Mouse (Mus musculus) lung, embryonic 14.5 days (tissue): ENCODE measurements around the gene Gpatch2l. TPM values are rescaled to one million over a fixed set of nuclear protein-coding genes. Genes with fewer than 3 reads are reported as not detected.

Experiments used
- ATAC-seq: fragments of 200-750 bp; cut with Nextera tagmentation; 2 replicates; pipeline ENCODE4 v1.8.0; 2017; ENCODE audit warnings: mild to moderate bottlenecking, moderate TSS enrichment, moderate library complexity; ENCODE audit not compliant: insufficient read depth
- DNase-seq: peaks from one replicate; pipeline ENCODE4 v3.0.0-alpha.2; 2015
- H3K27ac ChIP-seq: fragments of 300-500 bp; sonication (generic); 2 replicates; pipeline ENCODE4 v1.5.1; 2014; ENCODE audit warnings: low read depth, mild to moderate bottlenecking, moderate library complexity
- H3K27me3 ChIP-seq: fragments of 300-500 bp; sonication (generic); 2 replicates; pipeline ENCODE4 v1.6.1; 2014; ENCODE audit warnings: low read length, control low read depth; ENCODE audit not compliant: insufficient read depth
- H3K36me3 ChIP-seq: fragments of 300-500 bp; sonication (generic); 2 replicates; pipeline ENCODE4 v1.6.1; 2014; ENCODE audit warnings: control low read depth; ENCODE audit not compliant: insufficient read depth
- H3K4me1 ChIP-seq: fragments of 300-500 bp; sonication (generic); 2 replicates; pipeline ENCODE4 v1.6.1; 2014; ENCODE audit warnings: antibody characterized with exemption, control low read depth; ENCODE audit not compliant: insufficient read depth
- H3K4me2 ChIP-seq: fragments of 300-500 bp; sonication (generic); 2 replicates; pipeline ENCODE4 v1.6.1; 2014; ENCODE audit warnings: mild to moderate bottlenecking
- H3K4me3 ChIP-seq: fragments of 300-500 bp; sonication (generic); 2 replicates; pipeline ENCODE4 v1.5.1; 2014; ENCODE audit warnings: low read depth, low read length
- H3K9ac ChIP-seq: fragments of 300-500 bp; sonication (generic); 2 replicates; pipeline ENCODE4 v1.6.1; 2014
- H3K9me3 ChIP-seq: fragments of 300-500 bp; sonication (generic); 2 replicates; pipeline ENCODE4 v1.6.1; 2016; ENCODE audit warnings: low read depth, low read length, control low read depth
- CTCF ChIP-seq: IDR thresholded peaks from 2 replicates; pipeline ENCODE4 v1.5.1; 2016; ENCODE audit warnings: antibody characterized with exemption, low read depth
- WGBS: fragments of 180-500 bp; shearing (Covaris S2); extraction: QIAGEN DNeasy Blood & Tissue Kit; methylation state at CpG from one replicate; pipeline ENCODE4 v1.1.7; 2014; 5-methylcytosine and 5-hydroxymethylcytosine counted together
- polyA plus RNA-seq: library from polyadenylated mRNA; unstranded; fragments of >200 nt; fragmentation: Nextera tagmentation; extraction: Ambion mirVana; gene quantifications from 2 replicates; pipeline ENCODE4 v1.2.1, GENCODE M21; 2014

The Gpatch2l gene
- polyA plus RNA-seq, 1 experiment from 2014 or later = 18.2 TPM

GRCm38 (mm10) chr12:86242563-86242962, 905 bp downstream of the Gpatch2l start:
- Histone ChIP-seq H3K4me1 (peaks cover 4% of the 10 kb centered on the region; the same call in 1 of the 2 replicates), H3K9me3 (no peaks in the 10 kb centered on the region), H3K27me3 (no peaks in the 10 kb centered on the region), H3K36me3 (peaks cover 16% of the 10 kb centered on the region), H3K4me3 (peak overlapping the region; percentile 70), H3K4me2 (peak overlapping the region; percentile 93), H3K9ac (peak overlapping the region; percentile 84), H3K27ac (0 out of 2 replicates have a peak overlapping the region, but pooled peaks have one; percentile 80)
- DNase-seq = peak; percentile 19
- 9% methylated on average over 7 of the region's 7 CpGs for WGBS
- TF ChIP-seq CTCF = no peak
- ATAC-seq = no peak

GRCm38 (mm10) chr12:86243936-86244335, 2.3 kb downstream of the Gpatch2l start:
- TF ChIP-seq CTCF = no peak
- Histone ChIP-seq H3K4me1 (peaks cover 4% of the 10 kb centered on the region; the same call in 1 of the 2 replicates), H3K27ac (no peak overlapping the region), H3K36me3 (peaks cover 16% of the 10 kb centered on the region), H3K9me3 (no peaks in the 10 kb centered on the region), H3K4me2 (no peak overlapping the region), H3K27me3 (no peaks in the 10 kb centered on the region), H3K9ac (no peak overlapping the region), H3K4me3 (no peak overlapping the region)
- DNase-seq = no peak
- no peak for ATAC-seq
- 92% methylated on average over 17 of the region's 17 CpGs for WGBS

- TF ChIP-seq CTCF = no peak
- DNase-seq (no peak), ATAC-seq (no peak)
- Histone ChIP-seq H3K4me1 (no peaks in the 10 kb centered on the region), H3K27ac (no peak overlapping the region), H3K4me2 (no peak overlapping the region), H3K9me3 (no peaks in the 10 kb centered on the region), H3K9ac (no peak overlapping the region), H3K27me3 (no peaks in the 10 kb centered on the region), H3K36me3 (peaks cover 20% of the 10 kb centered on the region), H3K4me3 (no peak overlapping the region)
- 58% methylated on average over 4 of the region's 4 CpGs for WGBS
Measured at GRCm38 (mm10) chr12:86250183-86250582, 8.5 kb downstream of the Gpatch2l start.

GRCm38 (mm10) chr12:86254910-86255309, 13.3 kb downstream of the Gpatch2l start:
- Histone ChIP-seq H3K9ac (no peak overlapping the region), H3K4me3 (no peak overlapping the region), H3K4me1 (no peaks in the 10 kb centered on the region), H3K36me3 (peaks cover 24% of the 10 kb centered on the region), H3K27ac (no peak overlapping the region), H3K27me3 (no peaks in the 10 kb centered on the region), H3K9me3 (no peaks in the 10 kb centered on the region), H3K4me2 (no peak overlapping the region)
- no peak for TF ChIP-seq CTCF
- no peak for DNase-seq
- 78% methylated on average over 7 of the region's 7 CpGs for WGBS
- ATAC-seq = no peak

GRCm38 (mm10) chr12:86271626-86272025, 30.0 kb downstream of the Gpatch2l start:
- DNase-seq = no peak
- 76% methylated on average over 9 of the region's 9 CpGs for WGBS
- Histone ChIP-seq H3K9me3 (no peaks in the 10 kb centered on the region), H3K4me2 (no peak overlapping the region), H3K9ac (no peak overlapping the region), H3K4me3 (no peak overlapping the region), H3K27ac (no peak overlapping the region), H3K27me3 (no peaks in the 10 kb centered on the region), H3K4me1 (no peaks in the 10 kb centered on the region), H3K36me3 (peaks cover 54% of the 10 kb centered on the region)
- no peak for ATAC-seq
- no peak for TF ChIP-seq CTCF

GRCm38 (mm10) chr12:86274246-86274645, 32.6 kb downstream of the Gpatch2l start:
- peaks cover 54% of the 10 kb centered on the region for H3K36me3 ChIP-seq
- H3K4me2 ChIP-seq = no peak overlapping the region
- H3K27me3 ChIP-seq = no peaks in the 10 kb centered on the region
- H3K4me3 ChIP-seq = no peak overlapping the region
- no peak for DNase-seq
- H3K9ac ChIP-seq = no peak overlapping the region
- H3K9me3 ChIP-seq = no peaks in the 10 kb centered on the region
- 57% methylated on average over 2 of the region's 2 CpGs for WGBS
- ATAC-seq = no peak
- H3K4me1 ChIP-seq = no peaks in the 10 kb centered on the region
- H3K27ac ChIP-seq = no peak overlapping the region
- TF ChIP-seq CTCF = no peak

GRCm38 (mm10) chr12:86275731-86276130, 34.1 kb downstream of the Gpatch2l start:
- no peak for TF ChIP-seq CTCF
- Histone ChIP-seq H3K4me3 (no peak overlapping the region), H3K9me3 (no peaks in the 10 kb centered on the region), H3K27me3 (no peaks in the 10 kb centered on the region), H3K9ac (no peak overlapping the region), H3K4me1 (no peaks in the 10 kb centered on the region), H3K4me2 (no peak overlapping the region), H3K27ac (no peak overlapping the region), H3K36me3 (peaks cover 43% of the 10 kb centered on the region)
- 70% methylated on average over 3 of the region's 3 CpGs for WGBS
- ATAC-seq (no peak), DNase-seq (no peak)

- H3K36me3 ChIP-seq = peaks cover 40% of the 10 kb centered on the region
- H3K4me2 ChIP-seq = no peak overlapping the region
- no peak overlapping the region for H3K4me3 ChIP-seq
- no peak overlapping the region for H3K9ac ChIP-seq
- ATAC-seq (no peak), DNase-seq (no peak)
- no peaks in the 10 kb centered on the region for H3K27me3 ChIP-seq
- H3K9me3 ChIP-seq = no peaks in the 10 kb centered on the region
- TF ChIP-seq CTCF = no peak
- H3K4me1 ChIP-seq = no peaks in the 10 kb centered on the region
- no peak overlapping the region for H3K27ac ChIP-seq
- WGBS = 39% methylated on average over 2 of the region's 2 CpGs
Measured at GRCm38 (mm10) chr12:86276463-86276862, 34.8 kb downstream of the Gpatch2l start.
